Mouse (Mus musculus): ENCODE data around the gene Draxin.
"Not testable (repeated sequence)": the region's sequence is repeated elsewhere in the genome, so short reads cannot be mapped to it uniquely, and the experiment has no call there.

The Draxin gene

DNA sequence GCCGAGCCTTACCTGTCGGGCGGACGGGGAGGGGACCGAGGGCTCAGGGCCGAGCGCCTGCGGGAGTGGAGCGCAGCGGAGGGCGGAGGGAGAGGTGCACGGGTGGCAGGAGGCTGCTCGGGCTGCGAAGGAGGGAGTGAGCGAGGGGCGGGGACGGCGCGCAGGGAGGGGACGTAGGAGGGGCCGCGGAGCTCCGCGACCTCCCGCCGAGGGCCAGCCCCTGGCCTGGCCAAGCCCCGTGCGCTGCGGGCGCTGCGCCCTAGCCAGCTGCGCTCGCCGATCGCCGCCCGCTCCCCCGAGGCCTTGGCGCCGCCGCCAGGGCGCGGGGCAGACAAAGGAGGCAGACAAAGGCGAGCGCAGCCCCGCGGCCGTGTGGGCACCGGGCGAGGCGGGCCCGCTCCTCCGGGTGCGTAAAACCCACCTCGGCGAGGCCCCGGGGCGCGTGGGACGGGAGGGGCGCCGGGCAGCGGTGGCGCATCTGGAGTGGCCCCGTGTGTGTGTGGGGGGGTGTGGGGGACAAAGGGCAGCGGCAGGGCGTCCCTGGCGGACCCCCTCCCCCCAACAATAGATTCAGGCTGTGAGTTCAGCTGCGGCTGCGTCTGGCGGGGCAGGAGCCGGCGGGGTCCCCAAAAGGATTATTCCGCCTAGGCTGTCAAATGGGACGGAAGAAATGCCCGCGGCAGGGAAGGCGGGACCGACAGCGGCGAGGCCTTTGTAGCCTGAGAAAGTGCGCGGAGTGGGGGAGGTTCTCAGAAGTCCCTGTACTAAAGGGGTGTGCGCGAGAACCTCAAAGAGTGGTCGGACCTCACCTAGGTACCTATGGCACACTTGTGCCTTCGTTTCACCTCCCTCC, at the start of gene Draxin:
Gene Draxin (minus strand): TSS at position 138 of the 853 bp plus-strand sequence.
- DNase-seq (ENCODE audit: low read depth, low spot score) = peak; percentile 79

DNA sequence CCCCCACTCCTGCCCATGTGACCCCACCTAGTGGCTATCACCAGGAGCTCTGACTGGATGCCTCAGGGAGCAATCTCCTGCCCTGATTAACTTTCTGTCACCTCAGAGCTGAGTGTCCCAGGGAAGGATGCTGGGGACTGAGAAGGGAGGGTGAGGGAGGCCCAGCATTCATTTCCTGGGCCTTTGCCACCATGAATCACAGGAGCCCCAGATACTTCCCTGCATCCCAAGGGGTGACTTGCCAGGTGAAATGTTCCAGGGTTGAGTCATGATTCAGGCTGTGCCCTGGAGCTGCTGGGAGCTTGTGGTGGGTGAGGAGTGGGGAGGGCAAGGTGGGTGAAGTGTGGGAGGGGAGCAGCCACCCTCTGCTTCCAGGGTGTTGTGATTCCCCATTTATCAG, 47.2 kb upstream of the Draxin start:
- DNase-seq (ENCODE audit: low read depth, low spot score) = no peak

DNA sequence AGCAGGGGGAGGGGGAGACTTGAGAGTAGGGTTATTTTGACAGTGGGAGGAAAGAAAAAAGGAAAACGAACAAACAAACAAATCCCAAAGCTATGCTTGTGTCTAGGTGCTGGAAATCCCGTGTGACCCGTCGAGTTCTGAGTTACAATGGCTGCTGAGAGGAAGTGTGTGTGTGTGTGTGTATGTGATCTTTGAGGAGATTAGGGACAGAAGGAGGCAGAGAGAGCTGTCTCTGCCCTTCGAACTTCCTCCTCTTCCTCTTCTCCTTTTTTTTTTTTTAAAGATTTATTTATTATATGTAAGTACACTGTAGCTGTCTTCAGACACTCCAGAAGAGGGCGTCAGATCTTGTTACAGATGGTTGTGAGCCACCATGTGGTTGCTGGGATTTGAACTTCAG, 46.1 kb upstream of the Draxin start:
- not testable (repeated sequence) for DNase-seq (ENCODE audit: low read depth, low spot score)

DNA sequence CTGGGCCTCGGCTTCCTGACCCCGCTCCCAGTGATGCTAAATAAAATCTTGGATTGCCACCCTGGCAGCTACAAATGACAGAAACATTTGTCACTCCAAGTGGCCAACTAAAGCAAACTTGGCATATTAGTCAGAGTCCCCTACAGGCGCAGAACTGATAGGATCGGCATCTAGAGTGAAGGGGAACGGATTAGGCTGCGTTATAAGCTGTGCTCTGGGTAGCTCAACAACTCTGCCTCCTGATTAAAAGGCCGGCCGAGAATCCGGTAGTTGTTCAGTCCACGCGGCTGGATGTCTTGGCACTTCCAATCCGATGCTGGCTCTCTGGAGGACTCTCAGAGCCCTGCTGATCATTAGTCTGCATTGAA, 44.0 kb upstream of the Draxin start:
- DNase-seq (ENCODE audit: low read depth, low spot score) = no peak

DNA sequence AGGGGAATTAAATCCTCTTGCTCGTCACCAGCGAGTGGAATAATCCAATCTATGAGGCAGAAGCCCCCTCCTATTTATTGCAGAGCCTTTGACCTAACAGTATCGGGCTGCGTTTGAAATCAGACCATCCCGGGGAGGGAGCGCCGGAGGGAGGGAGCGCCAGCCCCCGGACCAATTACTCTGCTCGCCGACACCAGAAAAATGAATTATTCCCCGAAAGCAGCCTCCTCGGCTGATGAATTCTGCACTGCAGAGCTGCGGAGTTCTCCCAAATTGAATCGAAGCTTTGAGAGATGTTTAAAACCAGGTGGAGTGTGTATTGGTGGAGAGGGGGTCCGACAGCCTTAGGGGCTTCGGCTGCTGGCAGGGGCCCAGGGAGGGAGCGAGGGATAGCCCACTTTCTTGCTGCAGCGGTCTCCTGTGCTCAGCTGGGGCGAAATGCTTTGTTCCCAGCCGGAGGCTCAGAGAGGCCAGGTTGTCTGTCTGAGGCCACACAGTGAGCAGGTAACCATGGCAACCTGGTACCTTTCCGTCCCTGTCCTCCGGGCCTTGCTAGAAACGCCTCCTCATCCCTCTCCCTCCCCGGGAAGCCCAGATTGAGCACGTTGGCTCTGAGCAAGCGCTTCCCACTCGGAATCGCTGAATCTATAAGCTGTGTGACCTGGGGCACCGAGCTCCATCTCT, 43.5 kb upstream of the Draxin start:
- DNase-seq (ENCODE audit: low read depth, low spot score) = peak; percentile 75

DNA sequence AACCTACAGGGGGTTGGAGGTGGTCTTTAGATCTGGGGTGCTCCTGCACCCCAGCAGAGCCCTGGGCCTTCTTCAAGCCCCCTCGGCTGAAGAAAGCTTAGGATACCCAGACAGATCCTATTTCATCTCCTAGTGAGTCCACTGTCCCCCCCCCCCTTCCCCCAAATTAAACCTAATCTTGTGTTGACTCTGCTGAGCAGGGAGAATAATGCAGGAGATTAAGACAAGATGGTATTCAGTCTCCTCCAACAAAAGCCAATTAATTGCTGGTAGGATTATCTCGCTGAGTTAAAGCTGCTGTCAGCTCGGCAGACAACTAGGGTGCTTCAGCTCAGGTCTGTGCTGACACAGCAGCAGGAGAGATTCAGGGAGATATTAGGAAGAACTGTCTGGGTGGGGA, 40.8 kb upstream of the Draxin start:
- DNase-seq (ENCODE audit: low read depth, low spot score) = no peak

DNA sequence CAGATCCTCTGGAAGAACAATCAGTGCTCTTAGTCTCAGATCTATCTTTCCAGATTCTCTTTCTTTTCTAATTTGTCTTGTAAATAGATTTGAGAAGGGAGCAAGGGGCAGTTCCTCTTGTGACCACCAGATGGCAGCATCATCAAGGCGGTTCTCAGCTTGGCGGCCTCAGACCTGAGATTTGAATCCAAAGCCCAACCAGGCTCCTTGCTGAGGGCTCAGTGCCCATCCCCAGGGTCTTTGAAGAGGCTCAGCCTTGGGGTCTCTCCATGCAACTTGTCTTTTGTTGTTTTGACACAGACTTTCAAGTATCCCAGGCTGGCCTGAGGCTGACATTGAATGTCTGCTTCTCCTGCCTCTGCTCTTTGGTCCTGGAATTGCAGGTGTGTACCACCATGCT, 40.3 kb upstream of the Draxin start:
- DNase-seq (ENCODE audit: low read depth, low spot score) = peak; percentile 77

DNA sequence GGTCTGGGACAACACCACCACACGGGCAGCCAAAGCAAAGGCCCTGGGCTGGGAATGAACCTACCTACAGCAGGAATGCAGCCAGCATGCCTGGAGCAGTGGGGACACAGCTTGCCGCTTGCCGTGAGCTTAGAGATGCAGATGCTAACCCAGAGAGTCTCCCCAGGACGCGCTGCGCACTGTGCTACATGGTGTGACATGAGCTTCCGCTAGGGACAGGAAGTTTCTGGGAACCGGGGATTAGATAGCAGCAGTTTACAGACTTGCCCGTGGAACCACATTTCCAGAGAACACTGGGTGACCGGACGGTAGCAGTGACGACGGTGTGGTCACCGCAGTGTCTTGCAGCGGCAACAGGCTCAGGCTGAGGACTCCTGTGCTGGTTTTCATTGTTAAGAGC, 39.1 kb upstream of the Draxin start:
- peak; percentile 89 for DNase-seq (ENCODE audit: low read depth, low spot score)

DNA sequence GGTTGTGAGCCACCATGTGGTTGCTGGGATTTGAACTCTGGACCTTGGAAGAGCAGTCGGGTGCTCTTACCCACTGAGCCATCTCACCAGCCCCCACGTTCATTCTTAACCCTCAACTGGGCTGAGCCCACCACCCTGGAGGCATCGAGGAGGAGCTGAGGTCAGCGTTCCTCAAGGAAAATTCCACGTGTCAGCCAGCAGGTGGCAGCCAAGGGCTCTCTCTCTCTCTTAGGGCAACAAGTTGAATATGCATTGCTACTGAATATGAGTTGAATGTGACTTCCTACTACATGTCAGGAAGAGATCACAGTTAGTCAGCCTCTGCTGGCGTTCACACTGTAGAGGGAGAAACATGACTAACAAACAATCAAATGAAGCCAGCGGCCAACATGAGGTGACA, 37.8 kb upstream of the Draxin start:
- peak; percentile 80 for DNase-seq (ENCODE audit: low read depth, low spot score)

DNA sequence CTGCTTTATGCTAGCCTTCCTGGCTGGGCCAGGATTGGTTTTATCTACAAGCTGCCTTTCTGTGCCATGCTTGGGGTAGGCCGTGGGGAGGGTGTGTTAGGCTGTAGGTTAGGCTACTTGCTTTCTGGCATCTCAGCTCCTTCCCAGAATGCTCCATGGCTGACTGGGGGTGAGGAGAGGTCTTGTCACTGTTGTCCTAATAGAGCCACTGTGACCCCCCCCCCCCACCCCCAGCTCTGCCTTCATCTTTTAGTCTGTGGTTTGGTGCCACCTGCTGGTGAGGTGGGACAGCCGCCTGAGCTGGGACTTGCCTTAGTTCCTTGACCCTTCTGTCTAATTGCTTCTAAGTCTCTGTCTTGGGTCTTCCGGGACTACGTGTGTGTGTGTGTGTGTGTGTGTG, 36.5 kb upstream of the Draxin start:
- DNase-seq (ENCODE audit: low read depth, low spot score) = peak; percentile 89

DNA sequence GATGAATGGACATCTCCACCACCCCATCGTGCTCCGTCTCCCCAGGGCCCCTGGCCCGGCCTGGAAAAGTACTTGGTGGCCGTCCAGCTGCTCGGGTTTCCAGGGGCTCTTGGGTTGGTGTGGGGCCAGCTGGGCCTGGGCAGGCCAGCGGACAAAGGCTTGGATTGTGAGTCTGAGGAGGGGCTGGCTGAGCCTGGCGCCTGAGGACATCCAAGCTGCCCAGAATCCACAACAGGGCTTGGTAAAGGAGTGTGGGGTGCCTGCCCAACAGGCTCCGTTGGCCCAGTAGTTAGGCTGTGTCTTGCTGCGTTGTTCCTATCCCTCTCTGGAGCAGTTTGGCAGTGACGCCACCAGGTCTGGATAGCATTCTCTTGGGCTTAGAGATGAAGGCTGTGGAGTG, 35.9 kb upstream of the Draxin start:
- DNase-seq (ENCODE audit: low read depth, low spot score) = peak; percentile 35

DNA sequence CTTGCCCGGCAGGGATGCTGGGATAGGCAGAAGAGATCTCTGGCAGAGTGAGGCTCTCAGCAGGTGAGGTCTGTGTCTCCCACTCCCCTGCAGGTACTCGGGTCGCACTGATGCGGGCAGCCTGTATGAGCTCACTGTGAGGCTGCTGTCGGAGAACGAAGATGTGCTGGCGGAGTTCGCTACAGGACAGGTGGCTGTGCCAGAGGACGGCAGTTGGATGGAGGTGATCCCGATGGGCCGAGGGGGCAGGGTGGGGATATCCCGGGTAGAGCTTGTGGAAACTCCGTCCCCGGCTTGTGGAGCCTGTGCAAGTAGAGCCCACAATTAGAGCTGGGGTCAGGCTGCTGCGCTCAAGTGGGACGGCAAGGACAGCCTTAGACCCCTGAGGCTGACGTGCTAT, 35.1 kb upstream of the Draxin start:
- no peak for DNase-seq (ENCODE audit: low read depth, low spot score)

DNA sequence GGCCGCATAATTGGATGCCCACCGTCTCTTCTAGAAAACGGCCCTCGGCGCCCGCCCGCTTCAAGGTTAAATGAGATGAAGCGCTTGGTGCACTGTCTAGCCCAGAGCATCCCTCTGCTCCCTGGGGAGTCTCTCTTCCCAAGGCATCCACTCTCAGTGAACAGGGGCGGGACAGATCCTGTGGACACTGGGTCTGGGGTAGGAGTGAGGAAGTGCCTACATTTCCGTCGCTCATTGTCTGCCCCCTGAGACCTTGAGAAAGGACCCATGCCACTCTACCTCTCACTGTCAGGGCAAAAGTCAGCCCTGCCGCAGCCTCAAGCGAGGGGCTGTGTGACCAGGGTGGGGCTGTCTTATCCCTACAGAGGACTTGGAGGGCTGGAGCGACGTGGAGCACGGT, 34.0 kb upstream of the Draxin start:
- no peak for DNase-seq (ENCODE audit: low read depth, low spot score)

DNA sequence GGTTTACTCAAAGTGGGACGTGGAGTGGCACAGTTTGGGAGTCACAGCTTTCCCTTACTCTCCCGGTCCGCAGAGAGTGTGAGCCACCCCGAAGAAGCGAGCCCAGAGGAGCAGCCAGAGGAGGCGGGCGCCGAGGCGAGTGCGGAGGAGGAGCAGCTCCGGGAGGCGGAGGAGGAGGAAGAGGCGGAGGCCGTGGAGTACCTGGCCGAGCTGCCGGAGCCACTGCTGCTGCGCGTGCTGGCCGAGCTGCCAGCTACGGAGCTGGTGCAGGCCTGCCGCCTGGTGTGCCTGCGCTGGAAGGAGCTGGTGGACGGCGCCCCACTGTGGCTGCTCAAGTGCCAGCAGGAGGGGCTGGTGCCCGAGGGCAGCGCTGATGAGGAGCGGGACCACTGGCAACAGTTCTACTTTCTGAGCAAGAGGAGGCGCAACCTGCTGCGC, 33.5 kb upstream of the Draxin start:
- peak; percentile 84 for DNase-seq (ENCODE audit: low read depth, low spot score)

DNA sequence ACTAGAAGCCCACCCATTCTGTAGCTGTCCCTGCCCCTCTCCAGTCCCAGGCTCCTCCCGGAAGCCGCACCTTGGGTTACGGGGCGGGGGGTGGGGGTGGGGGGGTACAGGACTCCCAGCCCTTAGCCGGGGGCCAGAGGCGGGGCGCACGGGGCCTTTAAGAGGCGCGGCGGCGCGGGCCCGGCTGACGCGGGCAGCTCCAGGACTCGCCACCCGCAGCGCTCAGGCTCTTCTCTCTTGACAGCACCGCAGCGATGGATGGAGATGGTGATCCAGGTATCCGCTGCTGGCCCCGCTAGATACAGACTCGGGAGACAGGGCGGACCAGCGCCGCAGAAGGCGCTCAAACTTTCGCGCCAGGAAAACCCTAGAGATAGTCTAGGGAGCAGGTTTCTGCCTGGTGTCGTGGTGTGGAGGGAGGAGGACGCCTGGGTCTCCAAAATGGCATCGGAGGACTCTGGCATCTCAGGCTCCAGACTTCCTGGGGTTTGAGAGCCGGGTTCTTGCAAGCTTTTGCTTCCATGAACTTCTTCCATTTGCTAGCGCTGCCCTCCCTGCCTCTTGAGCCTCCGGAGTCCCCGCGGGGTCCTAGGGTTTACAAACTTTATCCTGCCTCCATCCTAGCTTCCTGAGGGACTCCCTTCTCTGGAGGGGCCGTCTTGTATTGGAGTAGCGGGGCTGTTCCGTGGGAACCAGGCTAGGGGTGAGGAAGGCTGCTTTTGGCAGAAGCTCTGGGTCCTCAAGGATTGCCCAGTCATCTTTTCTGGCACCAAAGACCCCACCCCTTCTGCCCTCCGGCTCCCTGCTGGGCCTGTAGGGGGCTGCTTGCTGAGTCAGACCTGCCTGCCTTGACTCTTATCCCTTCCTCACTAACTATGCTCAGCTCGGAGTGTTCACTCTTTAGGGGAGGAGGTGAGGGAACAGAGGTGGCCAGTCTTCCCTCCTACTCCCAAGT, 30.2 kb upstream of the Draxin start, which contains the start of the genes Fbxo44 and Fbxo2:
Gene Fbxo44 (minus strand): TSS at position 47 of the 955 bp plus-strand sequence.
Gene Fbxo2 (plus strand): TSS at position 186 of the 955 bp plus-strand sequence.
- DNase-seq (ENCODE audit: low read depth, low spot score) = peak; percentile 71

DNA sequence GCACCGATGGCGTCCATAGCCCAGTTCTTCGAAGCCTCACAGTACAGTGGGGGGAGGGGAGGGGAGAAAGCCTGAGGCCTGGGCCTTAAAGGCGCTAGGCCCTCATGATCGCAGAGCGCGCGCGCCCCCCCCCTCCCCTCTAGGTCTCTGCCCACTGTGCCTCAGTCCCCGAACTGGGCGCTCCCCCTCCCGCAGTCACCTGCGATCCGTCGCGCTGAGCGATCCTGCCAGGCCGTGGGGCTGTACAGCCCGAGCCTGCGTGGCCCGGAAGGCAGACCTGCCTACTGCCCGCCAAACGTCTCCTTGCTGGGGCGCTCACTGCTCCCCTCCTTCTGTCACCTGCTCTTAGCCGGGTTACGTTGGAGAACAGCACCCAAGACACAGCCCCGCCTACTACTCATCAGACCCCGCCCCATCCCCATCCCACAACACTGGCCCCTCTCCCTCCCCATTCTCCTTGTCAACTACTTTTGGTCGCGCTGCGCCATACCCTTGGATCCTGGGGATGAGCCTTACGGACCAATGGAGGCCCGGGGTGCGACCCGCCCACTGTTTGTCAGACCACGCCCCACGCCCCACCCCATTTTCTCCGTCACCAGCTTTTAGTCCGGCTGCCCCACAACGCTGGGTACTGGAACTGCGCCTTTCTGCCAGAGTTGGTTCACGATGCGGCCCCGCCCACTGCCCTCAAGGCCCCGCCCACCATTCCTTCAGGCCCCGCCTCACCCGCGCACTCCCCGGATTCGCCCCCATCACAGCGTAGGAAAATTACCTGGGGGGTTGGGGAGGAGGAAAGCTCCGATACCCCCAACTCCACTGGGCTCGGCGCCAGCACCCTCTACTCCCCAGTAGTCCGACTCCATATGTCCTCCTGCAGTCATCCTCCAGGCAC, 29.3 kb upstream of the Draxin start:
- DNase-seq (ENCODE audit: low read depth, low spot score) = peak; percentile 99

DNA sequence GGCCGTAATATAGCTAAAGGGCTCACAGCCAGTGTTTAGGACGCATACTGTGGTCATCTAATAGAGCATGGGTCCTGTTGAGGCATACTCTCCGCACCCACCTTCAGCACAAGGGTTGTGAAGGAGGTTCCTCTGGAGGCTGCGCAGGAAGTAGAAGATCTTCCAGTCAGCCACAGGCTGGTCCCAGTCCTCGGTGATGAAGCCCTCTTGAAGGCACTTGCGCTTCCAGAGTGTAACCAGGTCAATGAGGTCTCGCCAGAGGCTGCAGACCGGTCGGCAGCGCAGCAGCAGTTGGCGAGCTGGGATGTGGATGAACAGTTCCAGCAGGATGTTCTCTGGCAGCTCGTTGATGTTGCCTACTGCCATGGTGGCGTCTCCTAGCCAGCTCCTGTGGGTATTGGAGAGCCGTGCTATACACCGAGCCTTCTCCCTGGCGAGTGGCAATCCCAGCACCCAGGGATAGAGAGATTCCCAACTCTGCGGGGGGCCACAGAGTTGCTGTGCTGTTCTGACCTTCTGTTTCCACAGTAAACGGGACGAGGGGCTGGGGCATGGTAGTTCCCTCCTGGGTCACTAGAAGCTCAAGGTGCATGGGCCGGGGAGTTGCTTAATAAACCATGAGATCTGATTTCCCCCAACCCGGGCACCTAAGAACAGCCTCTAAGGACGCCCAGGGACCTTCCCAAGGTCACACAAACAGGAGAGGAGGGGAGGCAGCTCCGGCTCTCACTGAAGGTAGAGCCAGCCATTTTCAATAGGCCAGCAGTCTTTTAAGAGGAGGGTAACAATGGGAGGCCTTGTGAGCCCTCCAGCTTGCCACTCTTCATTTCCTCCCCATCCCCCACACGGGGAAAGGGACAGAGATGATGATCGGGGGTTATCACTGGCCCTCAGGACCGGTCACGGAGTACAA, 28.2 kb upstream of the Draxin start:
- DNase-seq (ENCODE audit: low read depth, low spot score) = peak; percentile 71

DNA sequence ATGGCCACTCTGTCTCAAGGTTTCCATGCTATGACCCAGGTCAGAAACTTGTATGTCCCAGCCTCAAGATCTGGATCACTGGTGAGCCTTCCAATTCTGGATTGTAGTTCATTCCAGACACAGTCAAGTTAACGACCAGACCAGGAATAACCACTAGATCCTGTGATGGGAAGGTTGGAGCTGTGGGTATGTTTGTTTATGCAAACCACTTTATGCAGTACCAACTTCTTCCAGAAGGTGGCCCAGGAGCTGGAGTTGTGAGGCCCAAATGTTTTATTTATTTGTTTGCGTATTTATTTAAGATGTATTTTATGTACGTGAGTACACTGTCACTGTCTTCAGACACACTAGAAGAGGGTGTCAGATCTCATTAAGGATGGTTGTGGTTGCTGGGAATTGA, 24.5 kb upstream of the Draxin start:
- DNase-seq (ENCODE audit: low read depth, low spot score) = peak; percentile 71

DNA sequence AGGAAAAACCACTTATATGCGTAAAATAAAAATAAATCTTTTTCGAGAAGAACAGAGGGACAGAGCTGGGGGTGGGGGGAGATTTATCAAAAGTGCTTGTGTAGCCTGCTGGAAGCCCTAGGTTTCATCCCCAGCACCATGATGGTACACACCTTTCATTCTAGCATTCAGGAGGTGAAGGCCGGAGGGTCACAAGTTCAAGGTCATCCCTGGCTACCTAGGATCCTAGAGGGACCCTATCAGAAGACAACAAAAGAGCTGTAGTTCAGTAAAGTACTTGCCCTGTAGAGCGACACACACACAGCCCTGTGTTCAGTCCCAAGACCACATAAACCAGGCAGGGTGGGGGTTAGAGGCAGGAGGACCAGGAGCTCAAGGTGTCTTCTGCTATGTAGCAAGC, 23.5 kb upstream of the Draxin start:
- DNase-seq (ENCODE audit: low read depth, low spot score) = peak; percentile 69

DNA sequence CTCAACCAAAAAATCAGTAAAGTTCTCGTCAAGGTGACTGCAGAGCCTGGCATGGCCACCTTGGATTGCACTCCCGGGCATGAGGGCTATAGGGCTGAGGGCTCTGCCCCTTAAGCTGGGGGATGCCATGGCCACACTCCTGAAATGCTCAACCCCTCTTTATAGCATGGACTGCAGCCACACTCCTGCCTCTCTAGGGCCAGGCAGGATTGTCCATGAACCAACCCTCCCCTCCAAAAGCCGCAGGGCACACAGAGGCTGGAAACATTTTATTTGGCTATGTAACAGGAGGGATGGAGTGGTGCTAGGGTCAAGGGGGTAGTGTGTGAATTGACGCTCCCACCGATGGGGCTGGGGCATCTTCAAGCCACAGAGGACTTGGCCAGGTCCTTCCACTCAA, 22.0 kb upstream of the Draxin start:
- no peak for DNase-seq (ENCODE audit: low read depth, low spot score)

Data from ZHBTc4 (cell line).